Mouse (Mus musculus) forebrain, embryonic 11.5 days (tissue): Measurements from ENCODE around the gene Eif2a. TPM values are rescaled to one million over a fixed set of nuclear protein-coding genes. Genes with fewer than 3 reads are reported as not detected.
"Not testable (repeated sequence)": the region's sequence is repeated elsewhere in the genome, so short reads cannot be mapped to it uniquely, and the experiment has no call there.

Experiments used
- ATAC-seq: fragments of 200-750 bp; cut with Nextera tagmentation; replicated peaks from 2 replicates; pipeline ENCODE4 v1.8.0; 2017; ENCODE audit warnings: moderate TSS enrichment; ENCODE audit not compliant: low FRiP score
- DNase-seq: peaks from one replicate; pipeline ENCODE4 v3.0.0-alpha.2; 2017; ENCODE audit warnings: low spot score
- H3K27ac ChIP-seq: fragments of 300-500 bp; sonication (generic); 2 replicates; pipeline ENCODE4 v1.5.1; 2014; ENCODE audit warnings: low read depth, low read length
- H3K27me3 ChIP-seq: fragments of 300-500 bp; sonication (generic); 2 replicates; pipeline ENCODE4 v1.6.1; 2014; ENCODE audit warnings: mild to moderate bottlenecking, low read length, mixed read lengths; ENCODE audit not compliant: control insufficient read depth, insufficient read depth
- H3K36me3 ChIP-seq: fragments of 300-500 bp; sonication (generic); 2 replicates; pipeline ENCODE4 v1.6.1; 2014; ENCODE audit warnings: mild to moderate bottlenecking, low read length, moderate library complexity, mixed read lengths; ENCODE audit not compliant: control insufficient read depth, insufficient read depth
- H3K4me1 ChIP-seq: fragments of 300-500 bp; sonication (generic); replicated peaks from 2 replicates; pipeline ENCODE4 v1.6.1; 2014; ENCODE audit warnings: low read length, mixed read lengths; ENCODE audit not compliant: control insufficient read depth, insufficient read depth
- H3K4me2 ChIP-seq: fragments of 300-500 bp; sonication (generic); 2 replicates; pipeline ENCODE4 v1.6.1; 2014; ENCODE audit warnings: low read depth, mild to moderate bottlenecking, low read length, moderate library complexity, mixed read lengths; ENCODE audit not compliant: severe bottlenecking
- H3K4me3 ChIP-seq: fragments of 300-500 bp; sonication (generic); 2 replicates; pipeline ENCODE4 v1.5.1; 2014; ENCODE audit warnings: low read depth, low read length
- H3K9ac ChIP-seq: fragments of 300-500 bp; sonication (generic); 2 replicates; pipeline ENCODE4 v1.6.1; 2014; ENCODE audit warnings: low read length
- H3K9me3 ChIP-seq: fragments of 300-500 bp; sonication (generic); 2 replicates; pipeline ENCODE4 v1.6.1; 2016; ENCODE audit warnings: low read length, mixed read lengths; ENCODE audit not compliant: control insufficient read depth
- WGBS: fragments of 180-500 bp; shearing (Covaris S2); extraction: QIAGEN DNeasy Blood & Tissue Kit; methylation state at CpG from one replicate; pipeline ENCODE4 v1.1.7; 2014; 5-methylcytosine and 5-hydroxymethylcytosine counted together
- polyA plus RNA-seq: library from polyadenylated mRNA; unstranded; fragments of >200 nt; fragmentation: Nextera tagmentation; extraction: Ambion mirVana; gene quantifications from 2 replicates; pipeline ENCODE4 v1.2.1, GENCODE M21; 2014

Eif2a gene
- polyA plus RNA-seq, 1 experiment from 2014 or later: 61.9 TPM

DNA sequence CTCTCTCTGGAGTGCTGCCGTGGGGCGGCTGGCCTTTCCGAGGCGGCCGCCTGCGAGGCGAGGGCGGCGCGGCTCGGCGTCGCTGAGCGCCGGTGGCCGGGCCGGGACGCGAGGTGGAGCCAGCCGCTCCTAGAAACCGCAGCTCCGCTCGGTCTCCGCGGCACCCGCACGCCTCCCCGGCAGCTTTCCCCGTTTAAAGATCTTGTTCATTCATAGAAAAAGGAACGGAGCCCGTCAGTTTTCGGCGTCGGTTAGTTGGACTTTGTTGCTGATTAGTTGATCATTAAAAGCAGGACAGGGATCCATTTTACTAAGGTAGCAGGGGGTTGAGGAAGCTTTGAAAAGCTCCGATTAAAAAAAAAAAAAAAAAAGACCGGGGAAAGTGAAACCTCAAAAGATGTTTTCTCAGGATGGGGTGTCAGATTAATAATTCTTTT, 51.5 kb downstream of the Eif2a start:
- peak; percentile 79 for ATAC-seq
- Histone ChIP-seq H3K4me1 (no peaks in the 10 kb centered on the region), H3K9me3 (no peaks in the 10 kb centered on the region), H3K27me3 (no peaks in the 10 kb centered on the region), H3K36me3 (peaks cover 4% of the 10 kb centered on the region; the same call in 1 of the 2 replicates), H3K27ac (peak overlapping the region; percentile 98), H3K9ac (peak overlapping the region; percentile 98), H3K4me2 (peak overlapping the region; percentile 57), H3K4me3 (peak overlapping the region; percentile 89)
- DNase-seq: no peak
- 0% methylated on average over 36 of the region's 36 CpGs for WGBS

DNA sequence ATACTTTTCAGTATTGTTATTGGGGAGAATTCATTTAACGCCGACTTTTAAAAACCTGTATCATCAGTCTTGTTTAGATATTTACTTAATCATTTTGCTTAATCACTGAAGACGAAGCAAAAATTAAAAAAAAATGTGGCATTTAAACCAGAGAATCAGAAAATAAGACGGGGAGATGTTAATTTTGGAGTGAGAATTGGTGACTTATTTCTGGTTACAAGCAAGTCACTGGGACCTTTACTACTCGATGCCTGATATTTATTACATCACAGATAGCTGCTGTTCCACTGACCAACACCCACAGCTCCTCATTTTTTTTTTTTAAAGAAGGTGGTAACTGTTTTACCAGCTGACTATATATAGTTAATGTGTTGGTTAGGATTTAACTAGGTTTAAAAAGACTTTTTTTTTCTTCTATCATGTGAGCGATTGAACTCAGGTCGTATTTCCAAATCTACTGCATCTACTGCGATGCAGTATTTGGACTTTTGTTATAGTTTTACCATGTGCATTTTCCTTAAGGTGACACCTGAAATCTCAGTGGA, 52.0 kb downstream of the Eif2a start:
- Histone ChIP-seq H3K4me3 (peak overlapping the region; percentile 89), H3K9ac (peak overlapping the region; percentile 41; the same call in 1 of the 2 replicates), H3K36me3 (peaks cover 4% of the 10 kb centered on the region; the same call in 1 of the 2 replicates), H3K9me3 (no peaks in the 10 kb centered on the region), H3K27me3 (no peaks in the 10 kb centered on the region), H3K27ac (peak overlapping the region; percentile 98; the same call in 1 of the 2 replicates), H3K4me1 (no peaks in the 10 kb centered on the region), H3K4me2 (peak overlapping the region; percentile 57)
- DNase-seq: no peak
- 28% methylated on average over 8 of the region's 8 CpGs for WGBS
- ATAC-seq: no peak

DNA sequence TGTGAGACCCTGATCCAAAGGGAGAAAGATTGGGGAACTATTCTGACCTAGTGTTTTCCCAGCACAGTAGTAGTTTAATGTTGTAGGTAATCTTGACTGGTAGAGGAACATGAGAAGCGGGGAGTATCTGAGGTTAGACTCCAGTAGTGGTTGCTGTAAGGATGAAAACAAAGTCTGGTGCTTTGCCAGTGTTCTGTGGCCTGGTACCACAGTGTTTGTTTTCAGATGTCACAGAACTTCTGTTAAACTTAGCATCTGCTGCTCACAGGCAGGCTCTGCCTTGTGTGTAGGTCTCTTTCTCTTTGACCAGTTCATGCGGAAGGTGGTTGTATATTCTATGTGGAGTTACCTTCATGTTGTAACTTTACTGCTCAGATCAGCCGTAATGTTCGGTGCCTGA, 55.9 kb downstream of the Eif2a start:
- Histone ChIP-seq H3K9ac (no peak overlapping the region), H3K4me2 (no peak overlapping the region), H3K27me3 (no peaks in the 10 kb centered on the region), H3K27ac (no peak overlapping the region), H3K9me3 (no peaks in the 10 kb centered on the region), H3K4me3 (no peak overlapping the region), H3K36me3 (peaks cover 4% of the 10 kb centered on the region; the same call in 1 of the 2 replicates), H3K4me1 (no peaks in the 10 kb centered on the region)
- DNase-seq: no peak
- WGBS: 99% methylated on average over 4 of the region's 4 CpGs
- ATAC-seq: no peak

DNA sequence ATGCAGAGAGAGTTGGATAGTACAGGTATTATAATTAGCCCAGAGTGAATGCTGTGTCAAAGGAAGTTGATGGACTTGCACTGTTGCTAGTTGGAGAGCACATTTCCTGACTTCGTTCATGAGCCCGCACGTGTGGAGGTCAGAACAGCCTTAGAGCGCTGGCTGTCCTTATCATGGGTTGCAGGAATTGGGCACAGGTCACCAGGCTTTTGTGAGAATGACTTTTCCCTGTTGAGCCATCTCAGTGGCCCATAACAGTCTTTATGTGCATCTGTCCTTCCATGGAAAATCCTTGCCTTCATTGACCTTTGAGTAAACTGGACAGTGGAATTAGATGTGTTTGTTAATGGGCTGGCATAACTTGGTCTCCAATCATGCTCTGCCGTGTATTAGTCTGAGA, 56.7 kb downstream of the Eif2a start:
- DNase-seq (no peak), ATAC-seq (no peak)
- Histone ChIP-seq H3K4me1 (no peaks in the 10 kb centered on the region), H3K27ac (no peak overlapping the region), H3K4me3 (no peak overlapping the region), H3K36me3 (peaks cover 4% of the 10 kb centered on the region; the same call in 1 of the 2 replicates), H3K9me3 (no peaks in the 10 kb centered on the region), H3K4me2 (no peak overlapping the region), H3K27me3 (no peaks in the 10 kb centered on the region), H3K9ac (no peak overlapping the region)
- 95% methylated on average over 5 of the region's 5 CpGs for WGBS

DNA sequence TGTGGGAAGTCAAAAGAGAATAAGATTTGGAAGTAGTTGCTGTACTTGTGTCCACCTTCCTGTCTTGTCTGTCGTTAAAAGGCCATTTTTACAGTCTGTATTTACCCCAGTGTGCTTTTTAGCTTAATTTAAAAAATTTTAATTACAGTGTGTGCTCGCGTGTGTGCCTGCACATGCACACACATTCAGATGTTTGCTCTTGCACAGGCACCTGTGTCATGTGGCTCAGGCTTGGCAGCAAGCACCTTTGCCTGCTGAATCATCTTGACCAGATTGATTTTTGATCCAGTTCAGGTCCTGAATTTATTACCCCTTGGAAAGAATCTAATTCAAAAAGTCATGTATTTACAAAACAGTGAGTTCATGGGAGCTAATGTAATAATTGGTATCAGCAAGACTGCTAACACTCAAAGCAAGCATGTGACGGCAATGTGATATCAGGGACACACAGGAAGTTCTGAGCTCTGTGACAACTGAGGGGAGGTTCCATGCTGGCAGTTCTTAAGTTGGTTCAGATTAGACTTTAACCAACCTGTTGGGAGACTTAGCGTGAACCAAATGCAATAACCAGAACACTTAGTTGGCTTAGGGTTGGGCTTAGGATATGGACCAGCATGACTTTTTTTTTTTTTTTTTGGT, 57.3 kb downstream of the Eif2a start:
- Histone ChIP-seq H3K27ac (no peak overlapping the region), H3K9ac (no peak overlapping the region), H3K27me3 (no peaks in the 10 kb centered on the region), H3K36me3 (peaks cover 4% of the 10 kb centered on the region; the same call in 1 of the 2 replicates), H3K9me3 (no peaks in the 10 kb centered on the region), H3K4me2 (no peak overlapping the region), H3K4me3 (no peak overlapping the region), H3K4me1 (no peaks in the 10 kb centered on the region)
- DNase-seq (no peak), ATAC-seq (no peak)
- WGBS: 95% methylated on average over 5 of the region's 5 CpGs

DNA sequence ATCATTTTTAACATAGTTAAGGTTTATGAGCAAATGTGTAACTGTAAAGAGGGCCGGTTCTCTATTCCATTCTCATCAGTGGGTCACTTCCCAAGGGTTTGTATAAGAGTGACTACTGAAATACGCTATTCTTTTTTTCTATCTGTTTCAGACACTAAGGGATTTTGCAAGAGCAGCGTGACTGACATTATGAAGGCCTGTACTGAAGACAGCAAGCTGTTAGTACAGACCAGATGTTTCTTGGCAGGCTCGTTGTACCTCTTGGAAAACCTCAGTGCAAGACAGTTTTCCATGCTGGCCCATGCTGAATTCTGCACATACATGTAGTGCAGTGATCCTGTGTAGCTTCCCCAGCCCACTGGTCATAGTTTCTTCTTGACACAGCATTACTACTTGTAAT, 64.9 kb downstream of the Eif2a start:
- not testable (repeated sequence) for H3K4me2 ChIP-seq, DNase-seq, H3K27me3 ChIP-seq, H3K9ac ChIP-seq, H3K4me3 ChIP-seq, H3K36me3 ChIP-seq, H3K4me1 ChIP-seq, H3K9me3 ChIP-seq, H3K27ac ChIP-seq, ATAC-seq
- 92% methylated on average over 4 of the region's 4 CpGs for WGBS

DNA sequence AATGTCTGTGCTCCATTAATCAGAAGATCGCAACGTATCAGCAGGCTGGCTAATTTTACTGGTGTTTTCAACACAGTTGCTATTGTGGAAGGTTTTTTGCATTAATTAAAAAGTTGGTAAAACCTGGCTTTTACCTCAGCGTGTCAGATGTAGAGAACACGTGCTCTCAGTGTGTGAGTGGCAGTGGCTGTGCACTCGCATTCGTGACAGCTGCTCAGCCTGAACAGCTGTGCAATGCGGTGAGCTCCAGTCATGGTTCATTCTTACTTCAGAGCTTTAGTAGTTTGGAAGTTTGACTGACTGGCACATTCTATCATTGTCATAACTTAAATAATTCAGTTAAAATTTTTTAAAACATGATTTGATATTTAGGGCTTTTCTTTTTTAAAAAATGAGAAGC, 67.0 kb downstream of the Eif2a start:
- DNase-seq, H3K4me1 ChIP-seq, H3K9me3 ChIP-seq, H3K36me3 ChIP-seq, H3K27ac ChIP-seq, H3K27me3 ChIP-seq, ATAC-seq, H3K4me2 ChIP-seq, H3K4me3 ChIP-seq, H3K9ac ChIP-seq: not testable (repeated sequence)
- 93% methylated on average over 7 of the region's 7 CpGs for WGBS

DNA sequence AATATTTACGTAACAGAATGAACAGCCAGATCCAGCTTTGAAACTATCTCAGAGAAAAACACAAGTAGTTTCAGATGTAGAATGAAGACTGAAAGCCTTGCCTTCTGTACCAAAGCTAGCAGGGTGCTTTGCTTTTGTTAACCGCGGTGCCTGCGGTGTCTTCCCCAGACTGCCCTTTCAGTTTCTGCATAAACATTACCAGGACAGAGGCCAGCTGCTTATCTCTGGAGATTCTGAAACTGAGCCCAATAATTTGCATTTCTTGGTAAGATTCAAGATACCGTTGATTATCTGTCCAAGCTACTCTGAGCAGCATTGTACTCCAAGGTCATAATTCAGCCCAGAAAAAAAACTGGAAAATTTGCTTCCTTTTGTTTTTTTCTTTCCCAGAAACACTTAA, 68.0 kb downstream of the Eif2a start:
- no peaks in the 10 kb centered on the region for H3K36me3 ChIP-seq
- WGBS: 62% methylated on average over 5 of the region's 5 CpGs
- no peaks in the 10 kb centered on the region for H3K4me1 ChIP-seq
- no peak overlapping the region for H3K4me2 ChIP-seq
- no peak overlapping the region for H3K9ac ChIP-seq
- no peaks in the 10 kb centered on the region for H3K27me3 ChIP-seq
- no peak overlapping the region for H3K4me3 ChIP-seq
- H3K9me3 ChIP-seq: no peaks in the 10 kb centered on the region
- no peak overlapping the region for H3K27ac ChIP-seq
- DNase-seq (no peak), ATAC-seq (no peak)
